Mouse (Mus musculus): ENCODE measurements around the gene B3galt5. TPM values are rescaled to one million over a fixed set of nuclear protein-coding genes. Genes with fewer than 3 reads are reported as not detected.

B3galt5 gene
- 9.7 and 10.3 TPM in 2 replicates for polyA plus RNA-seq (2012; rRNA removed)

DNA sequence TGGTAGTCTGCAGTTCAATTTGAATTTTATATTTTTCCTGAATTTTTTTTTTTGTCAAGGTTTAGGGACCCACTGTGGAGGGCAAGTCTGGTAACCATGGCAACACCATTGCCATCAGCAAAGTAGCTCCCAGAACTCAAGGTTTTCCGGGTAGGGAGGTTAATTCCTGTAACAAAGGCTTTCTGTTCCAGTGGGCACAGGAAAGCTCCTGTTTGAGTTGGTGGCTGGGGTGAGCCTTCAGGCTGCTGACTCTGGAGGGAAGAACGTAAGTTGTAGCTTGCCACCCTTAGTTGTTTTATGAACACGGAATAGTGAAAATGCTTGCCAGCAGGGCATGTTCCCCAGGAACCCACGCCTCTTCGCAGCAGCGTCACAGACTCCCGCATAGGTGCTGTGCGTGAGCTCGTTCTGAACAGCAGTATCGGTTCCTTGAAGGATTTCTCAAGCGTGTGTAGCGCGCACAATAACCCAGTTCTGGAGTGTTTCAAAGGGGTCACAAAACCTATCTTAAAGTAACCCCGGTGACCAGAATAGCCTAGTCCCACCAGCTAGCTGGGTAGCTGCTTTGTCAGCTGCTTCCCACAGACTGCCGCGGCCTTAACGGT lies at the start of gene B3galt5:
B3galt5 (plus strand) TSS at position 436 of the 605 bp plus-strand sequence.
- H3K27me3 ChIP-seq (replicated peaks; ENCODE audit: control insufficient read depth, insufficient read depth, low read length): no peaks in the 10 kb centered on the region
- no peaks in the 10 kb centered on the region for H3K36me3 ChIP-seq (ENCODE audit: control insufficient read depth, insufficient read depth, low read length)
- no peak within 1 kb of the TSS for H3K4me3 ChIP-seq (ENCODE audit: insufficient read depth, low read depth, low read length)
- DNase-seq: no peak
- whole genome bisulfite sequencing: 72% methylated on average over 17 of the region's 17 CpGs
- H3K27ac ChIP-seq (ENCODE audit: insufficient read depth, low read depth, low read length): no peak within 1 kb of the TSS
- H3K4me1 ChIP-seq (ENCODE audit: control insufficient read depth, insufficient read depth, low read length): no peaks in the 10 kb centered on the region
- TF ChIP-seq CTCF (conservative IDR thresholded peaks at IDR 0.05; ENCODE audit: insufficient read depth, insufficient read length, low read depth, low read length): no peak
- TF ChIP-seq POLR2A (IDR thresholded peaks at IDR 0.05; ENCODE audit: low read depth, low read length): no peak

DNA sequence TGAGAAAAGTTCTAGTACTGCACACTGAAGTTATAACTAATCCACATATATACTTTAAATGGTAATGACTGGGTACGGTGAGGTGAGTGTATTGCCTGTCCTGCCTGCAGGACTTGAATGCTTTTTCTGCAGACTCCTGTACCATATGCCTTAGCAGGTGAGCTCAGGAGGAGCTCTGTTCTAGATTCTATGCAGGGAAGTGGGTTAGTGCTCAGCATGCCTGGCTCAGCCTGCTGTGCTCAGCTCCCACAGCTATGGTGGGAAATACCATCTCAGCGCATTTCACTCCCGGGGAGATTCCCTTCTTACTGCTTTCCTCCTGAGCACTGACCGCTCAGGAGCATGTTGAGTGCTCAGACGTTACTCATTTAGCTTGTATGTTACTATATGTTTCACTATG lies 48.0 kb upstream of the B3galt5 start:
- H3K4me1 ChIP-seq (ENCODE audit: control insufficient read depth, insufficient read depth, low read length): no peaks in the 10 kb centered on the region
- no peak for DNase-seq
- H3K27me3 ChIP-seq (replicated peaks; ENCODE audit: control insufficient read depth, insufficient read depth, low read length): no peaks in the 10 kb centered on the region
- WGBS: 89% methylated on average over 5 of the region's 5 CpGs
- TF ChIP-seq CTCF (conservative IDR thresholded peaks at IDR 0.05; ENCODE audit: insufficient read depth, insufficient read length, low read depth, low read length) (no peak), POLR2A (IDR thresholded peaks at IDR 0.05; ENCODE audit: low read depth, low read length) (no peak)
- no peak overlapping the region for H3K4me3 ChIP-seq (ENCODE audit: insufficient read depth, low read depth, low read length)
- H3K36me3 ChIP-seq (ENCODE audit: control insufficient read depth, insufficient read depth, low read length): no peaks in the 10 kb centered on the region
- H3K27ac ChIP-seq (ENCODE audit: insufficient read depth, low read depth, low read length): no peak overlapping the region

DNA sequence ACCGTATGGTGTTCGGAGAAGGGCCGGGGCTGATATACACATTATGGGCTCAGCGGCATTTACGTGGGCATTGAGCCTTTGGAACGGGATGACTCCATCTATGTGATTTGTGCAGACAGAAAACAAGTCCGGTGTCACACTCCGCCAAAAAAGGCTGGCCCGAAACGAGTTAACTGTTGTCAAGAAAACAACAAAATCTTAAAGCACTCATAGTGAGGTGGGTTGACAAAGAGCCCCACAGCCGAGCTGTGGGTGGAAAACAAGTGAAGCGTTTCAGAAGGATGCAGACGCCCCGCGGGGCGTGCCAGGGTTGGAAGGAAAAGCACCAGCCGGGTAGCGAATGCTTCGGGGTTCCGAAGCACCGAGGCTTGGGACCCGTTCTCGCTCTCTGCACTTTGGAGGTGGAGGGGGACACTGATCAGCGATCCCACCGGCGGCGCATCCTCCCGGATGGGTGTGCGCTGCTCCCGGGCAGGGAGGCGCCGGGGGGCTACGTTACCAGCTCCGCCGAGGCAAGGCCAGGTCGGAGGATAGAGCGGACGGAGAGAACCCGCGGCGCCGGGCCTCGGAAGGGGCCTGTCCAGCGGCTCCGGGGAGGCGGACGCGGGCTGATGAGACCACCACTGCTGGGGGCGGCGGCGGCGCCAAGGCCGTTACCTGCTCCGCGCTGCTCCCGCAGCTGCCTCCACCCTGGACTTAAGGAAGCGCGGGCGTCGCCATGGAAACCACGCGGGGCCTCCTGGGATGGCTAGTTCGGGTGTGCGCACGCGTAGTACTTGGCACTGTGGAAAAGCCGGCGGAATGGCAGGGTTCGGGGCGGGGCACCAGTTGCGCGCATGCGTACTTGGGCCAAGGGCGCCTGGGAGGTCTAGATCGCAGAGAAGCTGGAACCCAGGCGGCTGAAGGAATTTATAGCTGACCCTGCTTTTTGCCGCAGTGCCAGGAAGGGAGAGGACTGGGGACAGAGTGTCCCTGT lies 43.8 kb upstream of the B3galt5 start, which contains the start of gene Lca5l:
Lca5l (minus strand) TSS at position 741 of the 976 bp plus-strand sequence.
- Histone ChIP-seq H3K36me3 (ENCODE audit: control insufficient read depth, insufficient read depth, low read length) (no peaks in the 10 kb centered on the region), H3K27me3 (replicated peaks; ENCODE audit: control insufficient read depth, insufficient read depth, low read length) (no peaks in the 10 kb centered on the region), H3K27ac (ENCODE audit: insufficient read depth, low read depth, low read length) (peak within 1 kb of the TSS; percentile 88), H3K4me3 (ENCODE audit: insufficient read depth, low read depth, low read length) (peak within 1 kb of the TSS; percentile 96), H3K4me1 (ENCODE audit: control insufficient read depth, insufficient read depth, low read length) (no peaks in the 10 kb centered on the region)
- DNase-seq: peak; percentile 100
- TF ChIP-seq CTCF (conservative IDR thresholded peaks at IDR 0.05; ENCODE audit: insufficient read depth, insufficient read length, low read depth, low read length): no peak
- TF ChIP-seq POLR2A (IDR thresholded peaks at IDR 0.05; ENCODE audit: low read depth, low read length): no peak
- under 1% methylated on average over 77 of the region's 77 CpGs for WGBS

DNA sequence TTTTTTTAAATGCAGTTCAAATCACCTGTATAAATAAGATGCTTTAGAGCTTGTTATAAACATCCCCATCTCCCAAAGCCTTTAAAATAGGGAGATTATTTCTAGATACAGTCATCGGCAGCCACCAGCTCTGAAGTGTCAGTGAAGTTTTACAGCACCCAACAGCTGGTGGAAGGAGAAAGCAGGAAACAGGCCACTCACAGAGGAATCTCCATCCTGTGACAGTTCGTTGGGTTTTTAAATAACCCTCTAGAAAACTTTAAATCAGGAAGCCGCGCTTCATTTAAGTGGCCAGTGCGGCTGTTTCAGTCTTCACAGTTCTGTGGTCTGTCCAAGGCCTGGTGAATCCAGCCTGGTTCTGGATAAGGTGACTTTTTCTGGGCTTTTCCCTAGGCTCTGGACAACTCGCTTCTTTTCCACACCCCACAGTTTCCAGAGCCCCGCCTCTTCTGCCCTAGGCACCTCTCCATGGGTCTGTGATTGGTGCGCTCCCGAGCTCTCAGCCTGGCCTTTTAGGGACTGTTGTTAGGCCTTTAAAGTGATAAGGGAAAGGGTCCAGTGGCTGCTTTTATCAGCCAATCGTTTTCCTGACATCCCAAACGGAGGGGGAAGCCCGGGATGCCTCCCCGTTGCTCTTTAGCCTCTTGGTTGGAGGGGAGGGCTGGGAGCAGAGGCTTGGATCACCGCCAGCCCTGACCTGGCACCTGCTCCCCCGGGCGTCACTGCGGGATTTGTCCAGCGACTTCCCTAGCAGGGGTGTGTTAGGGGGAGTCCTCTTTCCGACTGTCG lies 35.5 kb upstream of the B3galt5 start, which contains the start of gene Sh3bgr:
Sh3bgr (plus strand) TSS at position 538 of the 789 bp plus-strand sequence.
- DNase-seq: peak; percentile 85
- Histone ChIP-seq H3K27me3 (replicated peaks; ENCODE audit: control insufficient read depth, insufficient read depth, low read length) (no peaks in the 10 kb centered on the region), H3K4me3 (ENCODE audit: insufficient read depth, low read depth, low read length) (peak within 1 kb of the TSS; percentile 55), H3K36me3 (ENCODE audit: control insufficient read depth, insufficient read depth, low read length) (no peaks in the 10 kb centered on the region), H3K4me1 (ENCODE audit: control insufficient read depth, insufficient read depth, low read length) (no peaks in the 10 kb centered on the region), H3K27ac (ENCODE audit: insufficient read depth, low read depth, low read length) (peak within 1 kb of the TSS; percentile 42; the same call in 1 of the 2 replicates)
- WGBS: 2% methylated on average over 20 of the region's 20 CpGs
- no peak for TF ChIP-seq POLR2A (IDR thresholded peaks at IDR 0.05; ENCODE audit: low read depth, low read length)
- TF ChIP-seq CTCF (conservative IDR thresholded peaks at IDR 0.05; ENCODE audit: insufficient read depth, insufficient read length, low read depth, low read length): no peak

DNA sequence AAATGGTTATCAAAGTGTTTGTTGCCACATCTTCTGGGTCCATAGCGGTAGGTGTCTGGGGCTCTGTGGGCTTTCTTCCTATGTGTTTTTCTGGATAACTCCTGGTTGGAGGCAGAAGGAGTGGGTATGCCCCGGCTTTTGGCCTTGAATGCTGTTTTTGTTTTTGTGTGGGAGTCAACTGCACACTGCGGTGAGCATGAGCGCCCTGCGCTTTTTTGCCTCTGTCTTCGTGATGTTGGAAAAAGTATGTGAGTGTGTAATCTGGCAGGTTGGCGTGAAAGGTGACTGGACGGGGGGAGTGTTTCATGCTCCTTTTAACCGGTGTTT lies 34.9 kb upstream of the B3galt5 start:
- peak overlapping the region; percentile 55 for H3K4me3 ChIP-seq (ENCODE audit: insufficient read depth, low read depth, low read length)
- no peak for DNase-seq
- H3K27ac ChIP-seq (ENCODE audit: insufficient read depth, low read depth, low read length): peak overlapping the region; percentile 42; the same call in 1 of the 2 replicates
- no peaks in the 10 kb centered on the region for H3K36me3 ChIP-seq (ENCODE audit: control insufficient read depth, insufficient read depth, low read length)
- no peaks in the 10 kb centered on the region for H3K27me3 ChIP-seq (replicated peaks; ENCODE audit: control insufficient read depth, insufficient read depth, low read length)
- TF ChIP-seq POLR2A (IDR thresholded peaks at IDR 0.05; ENCODE audit: low read depth, low read length) (no peak), CTCF (conservative IDR thresholded peaks at IDR 0.05; ENCODE audit: insufficient read depth, insufficient read length, low read depth, low read length) (no peak)
- WGBS: 29% methylated on average over 9 of the region's 9 CpGs
- no peaks in the 10 kb centered on the region for H3K4me1 ChIP-seq (ENCODE audit: control insufficient read depth, insufficient read depth, low read length)

DNA sequence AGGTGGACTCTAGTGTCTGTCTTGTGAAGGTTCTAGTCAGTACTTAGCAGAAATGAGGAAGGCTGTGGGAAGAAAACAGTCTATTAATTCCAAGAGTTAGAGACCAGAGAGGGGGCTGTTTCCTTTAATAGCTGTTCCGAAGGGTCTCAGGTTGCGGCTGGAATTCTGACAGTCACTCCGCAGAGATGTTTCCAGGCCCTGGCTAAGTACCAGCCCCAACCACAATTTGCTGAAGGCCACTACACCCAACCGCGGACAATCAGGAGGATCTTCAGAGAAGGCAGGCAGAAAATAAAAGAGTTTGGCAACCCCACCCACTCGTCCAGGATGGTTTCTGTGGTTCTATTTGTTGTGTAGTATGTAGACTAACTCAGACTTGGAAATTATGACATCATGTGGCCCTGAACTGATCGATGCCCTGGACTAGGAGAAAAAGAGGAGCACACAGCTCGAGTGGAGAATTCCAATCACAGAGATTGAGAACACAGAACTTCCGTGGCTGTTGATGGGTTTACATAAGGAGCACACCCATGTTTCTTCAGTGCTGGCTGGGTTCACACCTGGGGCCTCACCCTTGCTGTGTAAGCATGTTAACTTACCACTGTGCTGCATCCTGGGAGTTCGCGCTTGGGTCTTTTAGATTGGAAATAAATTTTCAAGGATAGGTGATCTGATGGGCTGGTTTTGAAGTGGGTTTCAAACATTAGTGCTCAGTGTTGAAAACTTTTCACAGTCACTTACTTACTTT lies 33.9 kb upstream of the B3galt5 start:
- Histone ChIP-seq H3K36me3 (ENCODE audit: control insufficient read depth, insufficient read depth, low read length) (no peaks in the 10 kb centered on the region), H3K27me3 (replicated peaks; ENCODE audit: control insufficient read depth, insufficient read depth, low read length) (no peaks in the 10 kb centered on the region), H3K27ac (ENCODE audit: insufficient read depth, low read depth, low read length) (no peak overlapping the region), H3K4me1 (ENCODE audit: control insufficient read depth, insufficient read depth, low read length) (no peaks in the 10 kb centered on the region), H3K4me3 (ENCODE audit: insufficient read depth, low read depth, low read length) (no peak overlapping the region)
- DNase-seq: no peak
- TF ChIP-seq CTCF (conservative IDR thresholded peaks at IDR 0.05; ENCODE audit: insufficient read depth, insufficient read length, low read depth, low read length) (no peak), POLR2A (IDR thresholded peaks at IDR 0.05; ENCODE audit: low read depth, low read length) (no peak)
- WGBS: 83% methylated on average over 11 of the region's 11 CpGs

Data from kidney, adult 2 months (tissue).